ENCODE assay signal across 23 mouse cellular contexts in the genomic region with DNA sequence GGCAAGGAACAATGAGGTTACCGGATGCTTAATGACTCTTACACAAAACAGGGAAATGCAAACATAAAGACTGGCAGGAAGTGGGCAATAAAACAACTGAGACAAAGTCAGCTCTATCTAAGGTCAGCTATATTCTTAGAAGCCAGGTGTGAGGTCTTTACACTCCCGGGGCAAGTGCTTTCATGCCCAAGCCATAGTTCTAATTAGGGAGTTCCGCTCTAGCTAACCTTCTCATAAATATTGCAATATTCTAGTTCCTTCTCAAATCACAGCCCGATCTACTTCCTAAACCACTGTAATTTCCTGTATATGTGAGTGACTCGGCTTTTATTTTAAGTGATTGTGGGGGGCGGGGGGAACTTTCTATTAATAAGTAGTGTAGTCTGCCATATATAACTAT. TPM values are rescaled to one million over a fixed set of nuclear protein-coding genes. Genes with fewer than 3 reads are reported as not detected.
A peak's percentile ranks its signal among the peaks of the same experiment; 100 is the strongest.
DNase-seq lines count a peak whose midpoint lies in the region; ATAC-seq and TF ChIP-seq lines count a peak whose summit lies in the region.
"Not testable (repeated sequence)": the region's sequence is repeated elsewhere in the genome, so short reads cannot be mapped to it uniquely, and the experiment has no call there.
"Had no signal": no experiment of that assay in that cellular context is flagged by ENCODE, and none has a peak within 500 bp of the region (broad histone marks: within the 10 kb centered on the region; RNA-seq: fewer than 3 reads in every experiment).

No protein-coding gene starts in this region.

- H3K4me2 ChIP-seq in CH12.LX (ENCODE audit: insufficient read depth, low read depth, poor library complexity, severe bottlenecking), result peak overlapping the region; percentile 71
- H3K4me2 ChIP-seq in lung, embryonic 14.5 days, result not testable (repeated sequence)

- H3K27ac ChIP-seq in CH12.LX (ENCODE audit: insufficient read depth, low read depth) (peak overlapping the region; percentile 76), macrophage (peak overlapping the region; percentile 62)
- H3K27ac ChIP-seq in bone marrow macrophage, adult 2 months (ENCODE audit: insufficient read depth, low read depth, low read length), result peak overlapping the region; percentile 82
- not testable (repeated sequence) for H3K27ac ChIP-seq in liver, adult 2 months (replicated peaks; ENCODE audit: insufficient read depth, low read depth, low read length); lung, embryonic 14.5 days (ENCODE audit: low read depth)

- dilution Hi-C loops in CH12.LX (cut with MboI; ENCODE audit: extremely low pct_ligation_motif_present, extremely low pct_unique_long_range_greater_than_20kb, low sequenced_read_pairs), result not testable (repeated sequence)

- peak overlapping the region in 1 of 3 experiments; percentile 29 for H3K4me3 ChIP-seq in CH12.LX (replicated peaks in 1 of 3; ENCODE audit: low read depth in 2 of 3, low read length in 2 of 3, poor library complexity in 1 of 3)
- H3K4me3 ChIP-seq in bone marrow macrophage, adult 2 months (ENCODE audit: insufficient read depth, low read length); liver, adult 2 months (ENCODE audit: insufficient read depth, low read depth, low read length); lung, embryonic 14.5 days (ENCODE audit: low read depth, low read length); macrophage (ENCODE audit: inconsistent target): not testable (repeated sequence)

- DNase-seq in A20 (ENCODE audit: low read depth, low spot score) (peak; percentile 59), CH12.LX (ENCODE audit: extremely low read depth) (peak; percentile 29)
- peak; percentile 9 for DNase-seq in liver, adult 2 months (ENCODE audit: extremely low read depth, low read depth, low spot score)
- DNase-seq in lung, embryonic 14.5 days, result peak; percentile 9

- H3K79me2 ChIP-seq in CH12.LX (replicated peaks; ENCODE audit: control insufficient read depth, extremely low read depth, insufficient read depth, poor library complexity, severe bottlenecking); liver, adult 2 months (ENCODE audit: control insufficient read depth, insufficient read depth, low read length); macrophage (ENCODE audit: inconsistent target): not testable (repeated sequence)

- in situ Hi-C loops in CH12.LX (cut with MboI; ENCODE audit: low pct_ligation_motif_present, low pct_unique_long_range_greater_than_20kb, low sequenced_read_pairs), result not testable (repeated sequence)

- TF ChIP-seq CTCF in CH12.LX (conservative IDR thresholded peaks at IDR 0.05 in 1 of 2, IDR thresholded peaks at IDR 0.05 in 1 of 2; ENCODE audit: low read depth in 2 of 2, low read length in 2 of 2); bone marrow macrophage, adult 2 months (IDR thresholded peaks at IDR 0.05; ENCODE audit: low read depth, low read length); liver, adult 2 months (IDR thresholded peaks at IDR 0.05; ENCODE audit: low read depth, low read length); lung, embryonic 14.5 days (IDR thresholded peaks at IDR 0.05; ENCODE audit: low read depth): not testable (repeated sequence)

- TF ChIP-seq EP300 in CH12.LX (IDR thresholded peaks at IDR 0.05; ENCODE audit: low read length), result peak; percentile 70

- peaks cover 22 to 57% of the 10 kb centered on the region in 2 experiments for H3K4me1 ChIP-seq in CH12.LX (ENCODE audit: control insufficient read depth in 1 of 2, insufficient read depth in 2 of 2)
- peaks cover 41% of the 10 kb centered on the region for H3K4me1 ChIP-seq in bone marrow macrophage, adult 2 months (ENCODE audit: control insufficient read depth, insufficient read depth, low read length)
- H3K4me1 ChIP-seq in liver, adult 2 months (ENCODE audit: control insufficient read depth, insufficient read depth, low read length); lung, embryonic 14.5 days (ENCODE audit: insufficient read depth): not testable (repeated sequence)

- not testable (repeated sequence) for H3K36me3 ChIP-seq in CH12.LX (replicated peaks in 1 of 2; ENCODE audit: control insufficient read depth in 1 of 2, insufficient read depth in 1 of 2, low read length in 1 of 2); liver, adult 2 months (ENCODE audit: control insufficient read depth, insufficient read depth, low read length); lung, embryonic 14.5 days (ENCODE audit: insufficient read depth); macrophage (ENCODE audit: inconsistent target)

- not testable (repeated sequence) for TF ChIP-seq POLR2A in CH12.LX (IDR thresholded peaks at IDR 0.05; ENCODE audit: low read depth, low read length); bone marrow macrophage, adult 2 months (IDR thresholded peaks at IDR 0.05; ENCODE audit: borderline replicate concordance, low read depth, low read length); liver, adult 2 months (IDR thresholded peaks at IDR 0.05; ENCODE audit: extremely low read depth, insufficient read depth, low read length)

- H3K27me3 ChIP-seq in CH12.LX (replicated peaks); liver, adult 2 months (ENCODE audit: control insufficient read depth, insufficient read depth, low read length); lung, embryonic 14.5 days (ENCODE audit: insufficient read depth, low read length): not testable (repeated sequence)

- H3K9me3 ChIP-seq in CH12.LX (replicated peaks; ENCODE audit: low read length); lung, embryonic 14.5 days (ENCODE audit: low read depth, low read length): not testable (repeated sequence)

- WGBS in liver, adult 2 months, result 85% methylated on average over 6 of the region's 6 CpGs
- 81% methylated on average over 6 of the region's 6 CpGs for WGBS in lung, embryonic 14.5 days
- 53% methylated on average over 6 of the region's 6 CpGs for WGBS in macrophage (ENCODE audit: missing documents)

- peak overlapping the region; percentile 47 for H3K9ac ChIP-seq in CH12.LX (ENCODE audit: insufficient read depth, low read depth)
- not testable (repeated sequence) for H3K9ac ChIP-seq in liver, adult 2 months (ENCODE audit: low read depth, low read length); lung, embryonic 14.5 days

- ATAC-seq in lung, embryonic 14.5 days (ENCODE audit: insufficient read depth), result not testable (repeated sequence)

- not testable (repeated sequence) for TF ChIP-seq RAD21 in CH12.LX (IDR thresholded peaks at IDR 0.05; ENCODE audit: low read depth, low read length)

RNA-seq across cellular contexts. Expression of gene Rnase2b, which starts 1.3 kb away (rescaled TPM):
- total RNA-seq in CH12.LX (2012; rRNA removed) (1.3 and 1.6 TPM in 2 replicates), CH12.LX (2014; rRNA removed) (not detected in 2 replicates)
- polyA plus RNA-seq in CH12.LX (2012; ENCODE audit: insufficient read length, low read depth) (0.33 TPM in 1 of 2 replicates, not detected in the other), macrophage (2018) (not detected in 3 replicates)
- not detected in 2 replicates for polyA plus RNA-seq in bone marrow macrophage, adult 2 months (2012; ENCODE audit: insufficient read depth, insufficient read length, missing spikeins)
- total RNA-seq in liver, adult 2 months (2014; rRNA removed), result not detected in 2 replicates
- not detected in 2 replicates for polyA plus RNA-seq in liver, adult 2 months (2012; rRNA removed)
- not detected in 2 replicates for polyA plus RNA-seq in lung, embryonic 14.5 days (2014; fragmentation: Nextera tagmentation; extraction: Ambion mirVana)
- total RNA-seq in macrophage (2018; cell fraction: chromatin; rRNA removed), result not detected
- total RNA-seq in macrophage (2018; cell fraction: cytosol; rRNA removed), result not detected
- total RNA-seq in macrophage (2018; cell fraction: nucleus; rRNA removed), result not detected
- total RNA-seq: adrenal gland, adult 18-20 months; adrenal gland, adult 2 months; adrenal gland, adult 8-10 months; adrenal gland, postnatal 10 days; adrenal gland, postnatal 14 days; adrenal gland, postnatal 25 days; adrenal gland, postnatal 36 days; adrenal gland, postnatal 4 days; ES-E14; G1E; MEL had no signal
- polyA plus RNA-seq: activated CD4-positive, CD25-positive, alpha-beta regulatory T cell, adult 4 months; adrenal gland, adult 2 months; brain, embryonic 14.5 days; C2C12; CD4-positive, CD25-positive, alpha-beta regulatory T cell, adult 4 months; cerebellum, adult 2 months; G1E; Patski had no signal

RNA-seq across cellular contexts. Expression of gene Rnase1, which starts 16.7 kb away (rescaled TPM):
- total RNA-seq in CH12.LX (2012; rRNA removed) (0.17 TPM in 1 of 2 replicates, not detected in the other), CH12.LX (2014; rRNA removed) (not detected in 2 replicates)
- polyA plus RNA-seq in CH12.LX (2012; ENCODE audit: insufficient read length, low read depth) (not detected in 2 replicates), macrophage (2018) (not detected in 3 replicates)
- not detected in 2 replicates for polyA plus RNA-seq in bone marrow macrophage, adult 2 months (2012; ENCODE audit: insufficient read depth, insufficient read length, missing spikeins)
- 7.4 and 28.5 TPM in 2 replicates for total RNA-seq in liver, adult 2 months (2014; rRNA removed)
- 0.09 TPM in 2 replicates for polyA plus RNA-seq in liver, adult 2 months (2012; rRNA removed)
- 0.50 TPM in 1 of 2 replicates, not detected in the other for polyA plus RNA-seq in lung, embryonic 14.5 days (2014; fragmentation: Nextera tagmentation; extraction: Ambion mirVana)
- total RNA-seq in macrophage (2018; cell fraction: chromatin; rRNA removed), result not detected
- total RNA-seq in macrophage (2018; cell fraction: cytosol; rRNA removed), result not detected
- total RNA-seq in macrophage (2018; cell fraction: nucleus; rRNA removed), result not detected
- total RNA-seq: adrenal gland, adult 18-20 months; adrenal gland, postnatal 10 days; adrenal gland, postnatal 14 days; adrenal gland, postnatal 25 days; adrenal gland, postnatal 36 days; ES-E14; MEL had no signal
- polyA plus RNA-seq: activated CD4-positive, CD25-positive, alpha-beta regulatory T cell, adult 4 months; adrenal gland, adult 2 months; C2C12; CD4-positive, CD25-positive, alpha-beta regulatory T cell, adult 4 months; G1E; Patski had no signal

RNA-seq across cellular contexts. Expression of gene Ang2, which starts 35.6 kb away (rescaled TPM):
- total RNA-seq in CH12.LX (2012; rRNA removed), result not detected in 2 replicates
- total RNA-seq in CH12.LX (2014; rRNA removed), result not detected in 2 replicates
- polyA plus RNA-seq in CH12.LX (2012; ENCODE audit: insufficient read length, low read depth), result not detected in 2 replicates
- polyA plus RNA-seq in bone marrow macrophage, adult 2 months (2012; ENCODE audit: insufficient read depth, insufficient read length, missing spikeins), result not detected in 2 replicates
- total RNA-seq in liver, adult 2 months (2014; rRNA removed), result not detected in 2 replicates
- polyA plus RNA-seq in liver, adult 2 months (2012; rRNA removed), result not detected in 2 replicates
- not detected in 2 replicates for polyA plus RNA-seq in lung, embryonic 14.5 days (2014; fragmentation: Nextera tagmentation; extraction: Ambion mirVana)
- not detected for total RNA-seq in macrophage (2018; cell fraction: chromatin; rRNA removed)
- not detected for total RNA-seq in macrophage (2018; cell fraction: cytosol; rRNA removed)
- total RNA-seq in macrophage (2018; cell fraction: nucleus; rRNA removed), result not detected
- not detected in 3 replicates for polyA plus RNA-seq in macrophage (2018)
- total RNA-seq: adrenal gland, adult 18-20 months; adrenal gland, adult 2 months; adrenal gland, adult 8-10 months; adrenal gland, postnatal 10 days; adrenal gland, postnatal 14 days; adrenal gland, postnatal 25 days; adrenal gland, postnatal 36 days; adrenal gland, postnatal 4 days; ES-E14; G1E; MEL had no signal
- polyA plus RNA-seq: activated CD4-positive, CD25-positive, alpha-beta regulatory T cell, adult 4 months; adrenal gland, adult 2 months; brain, embryonic 14.5 days; CD4-positive, CD25-positive, alpha-beta regulatory T cell, adult 4 months; cerebellum, adult 2 months; G1E; Patski had no signal

RNA-seq across cellular contexts. Expression of gene Rnase6, which starts 39.6 kb away (rescaled TPM):
- total RNA-seq in CH12.LX (2012; rRNA removed) (15.6 and 18.3 TPM in 2 replicates), CH12.LX (2014; rRNA removed) (35.1 and 38.2 TPM in 2 replicates)
- polyA plus RNA-seq in CH12.LX (2012; ENCODE audit: insufficient read length, low read depth) (15.3 and 16.4 TPM in 2 replicates), macrophage (2018) (3.8 to 24.3 TPM (median 17.6 TPM) in 3 replicates)
- polyA plus RNA-seq in bone marrow macrophage, adult 2 months (2012; ENCODE audit: insufficient read depth, insufficient read length, missing spikeins), result 25.6 and 26.6 TPM in 2 replicates
- 1.1 and 1.2 TPM in 2 replicates for total RNA-seq in liver, adult 2 months (2014; rRNA removed)
- polyA plus RNA-seq in liver, adult 2 months (2012; rRNA removed), result 0.57 and 1.0 TPM in 2 replicates
- 1.2 and 1.4 TPM in 2 replicates for polyA plus RNA-seq in lung, embryonic 14.5 days (2014; fragmentation: Nextera tagmentation; extraction: Ambion mirVana)
- total RNA-seq in macrophage (2018; cell fraction: chromatin; rRNA removed), result 1 to 10 TPM in 9 of 26 experiments, under 1 TPM in 8, not detected in 9; 0.25 to 4.6 (median 1.0) TPM
- total RNA-seq in macrophage (2018; cell fraction: cytosol; rRNA removed), result 10 to 100 TPM in 18 of 26 experiments, 1 to 10 TPM in 8; 5.1 to 18.7 (median 13.1) TPM
- 10 to 100 TPM in 7 of 26 experiments, 1 to 10 TPM in 18, under 1 TPM in 1; 0.89 to 20.6 (median 6.0) TPM for total RNA-seq in macrophage (2018; cell fraction: nucleus; rRNA removed)
- total RNA-seq: ES-E14 had no signal
- polyA plus RNA-seq: C2C12, Patski had no signal

RNA-seq across cellular contexts. Expression of gene Ear14, which starts 39.9 kb away (rescaled TPM):
- total RNA-seq in CH12.LX (2012; rRNA removed), result not detected in 2 replicates
- not detected in 2 replicates for total RNA-seq in CH12.LX (2014; rRNA removed)
- not detected in 2 replicates for polyA plus RNA-seq in CH12.LX (2012; ENCODE audit: insufficient read length, low read depth)
- polyA plus RNA-seq in bone marrow macrophage, adult 2 months (2012; ENCODE audit: insufficient read depth, insufficient read length, missing spikeins), result not detected in 2 replicates
- total RNA-seq in liver, adult 2 months (2014; rRNA removed), result not detected in 2 replicates
- not detected in 2 replicates for polyA plus RNA-seq in liver, adult 2 months (2012; rRNA removed)
- polyA plus RNA-seq in lung, embryonic 14.5 days (2014; fragmentation: Nextera tagmentation; extraction: Ambion mirVana), result not detected in 2 replicates
- not detected for total RNA-seq in macrophage (2018; cell fraction: chromatin; rRNA removed)
- not detected for total RNA-seq in macrophage (2018; cell fraction: cytosol; rRNA removed)
- total RNA-seq in macrophage (2018; cell fraction: nucleus; rRNA removed), result not detected
- polyA plus RNA-seq in macrophage (2018), result not detected in 3 replicates
- total RNA-seq: adrenal gland, adult 18-20 months; adrenal gland, adult 2 months; adrenal gland, adult 8-10 months; adrenal gland, postnatal 10 days; adrenal gland, postnatal 14 days; adrenal gland, postnatal 25 days; adrenal gland, postnatal 36 days; adrenal gland, postnatal 4 days; ES-E14; MEL had no signal
- polyA plus RNA-seq: activated CD4-positive, CD25-positive, alpha-beta regulatory T cell, adult 4 months; adrenal gland, adult 2 months; brain, embryonic 14.5 days; C2C12; CD4-positive, CD25-positive, alpha-beta regulatory T cell, adult 4 months; cerebellum, adult 2 months; G1E; Patski had no signal

Comparison
In these comparisons a context has a peak if more than half of its experiments do, and no peak if none do; other contexts are left out.
1. DNase-seq: peak in every context shown above with its lines; median percentile 59 in A20; 29 in CH12.LX; 9 in liver, adult 2 months; 9 in lung, embryonic 14.5 days.